In genomic region chr13:97473971-97474365, GRCm38 (mm10) we compare ENCODE assay signal across 26 mouse cellular contexts.
A peak's percentile ranks its signal among the peaks of the same experiment; 100 is the strongest.
DNase-seq lines count a peak whose midpoint lies in the region; ATAC-seq and TF ChIP-seq lines count a peak whose summit lies in the region.
"Had no signal": no experiment of that assay in that cellular context is flagged by ENCODE, and none has a peak within 500 bp of the region (broad histone marks: within the 10 kb centered on the region; RNA-seq: fewer than 3 reads in every experiment).

No protein-coding gene starts in this region.

- no peak for ATAC-seq in liver, postnatal 0 days
- ATAC-seq: activated CD4-positive, CD25-positive, alpha-beta regulatory T cell, adult 4 months; CD4-positive, CD25-positive, alpha-beta regulatory T cell, adult 4 months; forebrain, embryonic 14.5 days; forebrain, embryonic 16.5 days; Patski had no signal

- TF ChIP-seq POLR2A in cerebellum, adult 2 months (IDR thresholded peaks at IDR 0.05; ENCODE audit: borderline replicate concordance, insufficient read depth, low read length): no peak

- no peaks in the 10 kb centered on the region for H3K9me3 ChIP-seq in liver, postnatal 0 days (ENCODE audit: low read length)
- H3K9me3 ChIP-seq: embryonic facial prominence, embryonic 13.5 days; embryonic facial prominence, embryonic 15.5 days; forebrain, embryonic 10.5 days; forebrain, embryonic 12.5 days; G1E had no signal

- H3K27me3 ChIP-seq in cerebellum, adult 2 months (ENCODE audit: control insufficient read depth, insufficient read depth, low read length): no peaks in the 10 kb centered on the region
- no peaks in the 10 kb centered on the region for H3K27me3 ChIP-seq in liver, postnatal 0 days (ENCODE audit: insufficient read depth, low read length)
- H3K27me3 ChIP-seq: CH12.LX; embryonic facial prominence, embryonic 13.5 days; embryonic facial prominence, embryonic 15.5 days; forebrain, embryonic 12.5 days; Patski had no signal

- TF ChIP-seq EP300 in liver, postnatal 0 days (IDR thresholded peaks at IDR 0.05; ENCODE audit: low read depth): no peak

- no peaks in the 10 kb centered on the region for H3K4me1 ChIP-seq in cerebellum, adult 2 months (ENCODE audit: control insufficient read depth, insufficient read depth, low read length)
- no peaks in the 10 kb centered on the region for H3K4me1 ChIP-seq in liver, postnatal 0 days (ENCODE audit: insufficient read depth)

- no peak overlapping the region for H3K9ac ChIP-seq in liver, postnatal 0 days (replicated peaks)
- H3K9ac ChIP-seq: embryonic facial prominence, embryonic 13.5 days; embryonic facial prominence, embryonic 15.5 days; forebrain, embryonic 12.5 days had no signal

- no peak overlapping the region for H3K4me3 ChIP-seq in cerebellum, adult 2 months (replicated peaks; ENCODE audit: insufficient read depth, low read depth, low read length)
- no peak overlapping the region for H3K4me3 ChIP-seq in liver, postnatal 0 days (ENCODE audit: low read depth, low read length)
- H3K4me3 ChIP-seq: embryonic facial prominence, embryonic 13.5 days; embryonic facial prominence, embryonic 15.5 days; erythroblast, embryonic 14.5 days; forebrain, embryonic 10.5 days; forebrain, embryonic 12.5 days had no signal

- H3K27ac ChIP-seq in cerebellum, adult 2 months (ENCODE audit: insufficient read depth, low read length): no peak overlapping the region
- H3K27ac ChIP-seq in liver, postnatal 0 days (ENCODE audit: low read depth): no peak overlapping the region
- H3K27ac ChIP-seq: embryonic facial prominence, embryonic 13.5 days; embryonic facial prominence, embryonic 15.5 days; forebrain, embryonic 10.5 days; forebrain, embryonic 12.5 days had no signal

- WGBS in cerebellum, adult 2 months: 69% methylated on average over 3 of the region's 3 CpGs
- WGBS in liver, postnatal 0 days (ENCODE audit: insufficient replicate concordance): 73% methylated on average over 3 of the region's 3 CpGs

- peak; percentile 17 to 36 for DNase-seq in cerebellum, postnatal 14 days
- DNase-seq in cerebellum, adult 2 months: no peak
- DNase-seq in 3T3-L1 (ENCODE audit: low read depth, low spot score): peak; percentile 45
- DNase-seq in Muller cell, postnatal 12 days (ENCODE audit: inconsistent ontology term): peak; percentile 26
- no peak for DNase-seq in liver, postnatal 0 days
- no peak for DNase-seq in adrenal gland, adult 18-20 months (ENCODE audit: low spot score in 2 of 2)
- DNase-seq: adrenal gland, adult 2 months; adrenal gland, postnatal 10 days; adrenal gland, postnatal 25 days; B cell, adult 2 months; cerebellum, adult 11 months; cerebellum, adult 18-20 months; cerebellum, adult 9-10 months; embryo, embryonic 11 days had no signal

- H3K36me3 ChIP-seq in liver, postnatal 0 days (replicated peaks; ENCODE audit: insufficient read depth, low read length): no peaks in the 10 kb centered on the region
- H3K36me3 ChIP-seq: embryonic facial prominence, embryonic 13.5 days; embryonic facial prominence, embryonic 15.5 days; forebrain, embryonic 10.5 days; forebrain, embryonic 12.5 days; G1E had no signal

- TF ChIP-seq CTCF in cerebellum, adult 2 months (IDR thresholded peaks at IDR 0.05; ENCODE audit: borderline replicate concordance, insufficient read depth, low read depth, low read length): no peak
- TF ChIP-seq CTCF in liver, postnatal 0 days (IDR thresholded peaks at IDR 0.05; ENCODE audit: low read depth): no peak

- no peak overlapping the region for H3K4me2 ChIP-seq in liver, postnatal 0 days (ENCODE audit: low read depth, low read length)
- H3K4me2 ChIP-seq: embryonic facial prominence, embryonic 13.5 days; embryonic facial prominence, embryonic 15.5 days; forebrain, embryonic 12.5 days had no signal

Comparison
In these comparisons a context has a peak if more than half of its experiments do, and no peak if none do; other contexts are left out.
1. DNase-seq: peak in cerebellum, postnatal 14 days (2 of 2), 3T3-L1 (single experiment) and Muller cell, postnatal 12 days (single experiment); none in cerebellum, adult 2 months (0 of 2), liver, postnatal 0 days (single experiment) and adrenal gland, adult 18-20 months (0 of 2).